Mouse (Mus musculus): ENCODE data around the gene B3galt6.

DNA sequence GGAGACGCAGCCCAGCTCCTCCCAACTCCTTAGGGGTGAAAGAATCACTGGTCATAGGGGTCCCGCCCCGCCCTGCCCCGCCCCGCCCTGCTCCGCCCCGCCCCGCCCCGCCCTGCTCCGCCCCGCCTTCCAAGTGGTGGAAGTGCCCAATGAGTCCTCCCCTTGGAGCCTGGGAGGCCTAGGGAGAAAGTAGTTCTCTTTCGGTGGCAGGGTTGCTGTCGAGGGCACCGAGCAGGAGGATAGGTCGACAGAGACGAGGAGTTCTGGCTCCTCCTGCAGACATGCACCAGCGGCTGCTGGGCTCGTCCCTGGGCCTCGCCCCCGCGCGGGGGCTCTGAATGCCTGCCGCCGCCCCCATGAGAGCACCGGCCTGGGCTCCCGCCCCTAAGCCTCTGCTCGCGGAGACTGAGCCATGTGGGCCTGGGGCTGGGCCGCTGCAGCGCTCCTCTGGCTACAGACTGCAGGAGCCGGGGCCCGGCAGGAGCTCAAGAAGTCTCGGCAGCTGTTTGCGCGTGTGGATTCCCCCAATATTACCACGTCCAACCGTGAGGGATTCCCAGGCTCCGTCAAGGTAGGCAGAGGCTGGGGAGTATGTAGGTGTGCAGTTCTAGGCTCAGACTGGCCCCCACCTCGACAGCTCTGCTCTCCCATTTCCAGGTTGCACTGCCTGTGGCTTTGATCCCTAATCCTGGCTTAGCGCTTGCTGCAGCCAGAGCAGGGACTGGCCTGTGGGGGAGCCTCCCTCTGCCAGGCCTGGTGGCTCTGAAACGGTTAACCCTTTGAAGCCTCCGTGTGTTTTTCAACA lies 30.1 kb downstream of the B3galt6 start, which contains the start of gene C1qtnf12:
- no peak for TF ChIP-seq CTCF (conservative IDR thresholded peaks at IDR 0.05; ENCODE audit: low read length)
- TF ChIP-seq NANOG (IDR thresholded peaks at IDR 0.05; ENCODE audit: borderline replicate concordance, low read length), result no peak
